Comparison of ENCODE assay signal across 20 mouse cellular contexts in the genomic region with DNA sequence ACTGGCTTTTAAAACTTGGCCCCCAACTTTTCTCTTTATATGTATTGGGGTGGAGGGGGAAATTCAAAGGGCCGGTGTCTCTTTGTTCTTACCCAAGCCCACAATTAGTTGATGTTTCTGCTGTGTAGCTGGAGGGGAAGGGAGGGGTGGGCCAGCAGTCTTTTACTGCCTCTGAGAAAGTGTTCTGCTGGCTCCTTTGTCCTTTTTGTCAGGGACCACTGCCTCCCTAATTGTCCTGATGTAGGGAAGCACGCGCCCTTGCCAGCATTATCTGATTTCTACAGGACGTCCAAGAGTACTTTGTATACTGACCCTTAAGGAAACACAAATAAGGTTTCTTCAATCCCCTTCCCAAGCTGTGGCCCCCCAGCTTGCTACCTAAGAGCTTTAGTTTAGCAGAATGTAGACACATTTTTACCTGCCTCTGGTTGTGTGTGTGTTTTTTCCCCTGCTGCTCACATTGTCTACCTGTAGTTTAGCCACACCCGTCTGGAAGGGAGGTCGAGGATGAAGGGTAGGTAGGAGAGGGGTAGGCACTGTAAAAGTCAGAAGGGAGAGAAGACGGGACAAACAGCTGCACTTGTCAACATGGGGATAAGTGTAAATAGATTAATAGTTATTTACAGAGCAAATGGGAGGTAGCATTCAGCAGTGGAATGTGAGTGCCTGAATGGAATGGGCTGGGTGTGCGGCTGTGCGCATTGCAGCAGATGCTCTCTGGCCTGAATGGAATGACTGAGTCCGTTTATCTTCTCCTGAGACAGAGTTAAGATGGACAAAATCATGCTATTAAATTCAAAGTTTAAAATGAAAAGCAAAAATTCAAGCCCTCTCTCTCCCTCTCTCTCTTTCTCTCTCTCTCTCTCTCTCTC.
DNase-seq lines count a peak whose midpoint lies in the region; ATAC-seq lines count a peak whose summit lies in the region.
"Had no signal": no experiment of that assay in that cellular context is flagged by ENCODE, and none has a peak within 500 bp of the region (broad histone marks: within the 10 kb centered on the region; RNA-seq: fewer than 3 reads in every experiment).

No protein-coding gene starts in this region.

- ATAC-seq in kidney, embryonic 15.5 days (replicated peaks; ENCODE audit: low FRiP score) = peak; percentile 74
- ATAC-seq: CD4-positive, CD25-positive, alpha-beta regulatory T cell, adult 4 months; forebrain, embryonic 15.5 days had no signal

- no peaks in the 10 kb centered on the region for H3K36me3 ChIP-seq in kidney, embryonic 15.5 days
- H3K36me3 ChIP-seq: forebrain, embryonic 15.5 days; heart, embryonic 13.5 days; limb, embryonic 13.5 days; liver, embryonic 15.5 days had no signal

- whole genome bisulfite sequencing in kidney, embryonic 15.5 days = 13% methylated on average over 10 of the region's 10 CpGs

- no peak overlapping the region for H3K27ac ChIP-seq in kidney, embryonic 15.5 days
- H3K27ac ChIP-seq: forebrain, embryonic 15.5 days; gastrocnemius, adult 2 months; heart, embryonic 13.5 days; limb, embryonic 13.5 days; liver, embryonic 15.5 days had no signal

- 0 out of 2 replicates have a peak, but pooled peaks cover 4% of the 10 kb centered on the region for H3K4me1 ChIP-seq in kidney, embryonic 15.5 days
- H3K4me1 ChIP-seq: forebrain, embryonic 15.5 days; heart, embryonic 13.5 days; limb, embryonic 13.5 days; liver, embryonic 15.5 days had no signal

- no peaks in the 10 kb centered on the region for H3K27me3 ChIP-seq in kidney, embryonic 15.5 days
- H3K27me3 ChIP-seq: forebrain, embryonic 15.5 days; heart, embryonic 13.5 days; limb, embryonic 13.5 days; liver, embryonic 15.5 days had no signal

- no peak overlapping the region for H3K4me2 ChIP-seq in kidney, embryonic 15.5 days
- H3K4me2 ChIP-seq: forebrain, embryonic 15.5 days; heart, embryonic 13.5 days; limb, embryonic 13.5 days; liver, embryonic 15.5 days had no signal

- peak; percentile 37 for DNase-seq in embryo, embryonic 10 days (ENCODE audit: low spot score)
- DNase-seq in embryo, embryonic 11 days = no peak
- no peak for DNase-seq in kidney, postnatal 14 days
- DNase-seq in urinary bladder, postnatal 14 days (ENCODE audit: low spot score) = peak; percentile 5
- no peak for DNase-seq in urinary bladder, postnatal 10 days (ENCODE audit: low spot score)
- DNase-seq in layer of hippocampus, adult 9-11 months = no peak
- no peak for DNase-seq in adrenal gland, postnatal 36 days
- DNase-seq: adrenal gland, postnatal 14 days; cerebellum, adult 8-10 months; gastrocnemius, adult 2 months; heart, postnatal 36 days; kidney, postnatal 10 days; lung, postnatal 10 days; right cerebral cortex, adult 18-20 months had no signal

- H3K4me3 ChIP-seq in kidney, embryonic 15.5 days (replicated peaks) = no peak overlapping the region
- H3K4me3 ChIP-seq: forebrain, embryonic 15.5 days; gastrocnemius, adult 2 months; heart, embryonic 13.5 days; limb, embryonic 13.5 days; liver, embryonic 15.5 days had no signal

- no peaks in the 10 kb centered on the region for H3K9me3 ChIP-seq in kidney, embryonic 15.5 days (replicated peaks)
- H3K9me3 ChIP-seq: forebrain, embryonic 15.5 days; heart, embryonic 13.5 days; limb, embryonic 13.5 days; liver, embryonic 15.5 days had no signal

- no peak overlapping the region for H3K9ac ChIP-seq in kidney, embryonic 15.5 days
- H3K9ac ChIP-seq: forebrain, embryonic 15.5 days; heart, embryonic 13.5 days; limb, embryonic 13.5 days; liver, embryonic 15.5 days had no signal

Comparison
In these comparisons a context has a peak if more than half of its experiments do, and no peak if none do; other contexts are left out.
1. DNase-seq: peak in embryo, embryonic 10 days (single experiment) and urinary bladder, postnatal 14 days (single experiment); none in embryo, embryonic 11 days (single experiment), kidney, postnatal 14 days (single experiment), urinary bladder, postnatal 10 days (single experiment), layer of hippocampus, adult 9-11 months (single experiment) and adrenal gland, postnatal 36 days (0 of 2).